ENCODE assay signal across 14 mouse cellular contexts in the genomic region with DNA sequence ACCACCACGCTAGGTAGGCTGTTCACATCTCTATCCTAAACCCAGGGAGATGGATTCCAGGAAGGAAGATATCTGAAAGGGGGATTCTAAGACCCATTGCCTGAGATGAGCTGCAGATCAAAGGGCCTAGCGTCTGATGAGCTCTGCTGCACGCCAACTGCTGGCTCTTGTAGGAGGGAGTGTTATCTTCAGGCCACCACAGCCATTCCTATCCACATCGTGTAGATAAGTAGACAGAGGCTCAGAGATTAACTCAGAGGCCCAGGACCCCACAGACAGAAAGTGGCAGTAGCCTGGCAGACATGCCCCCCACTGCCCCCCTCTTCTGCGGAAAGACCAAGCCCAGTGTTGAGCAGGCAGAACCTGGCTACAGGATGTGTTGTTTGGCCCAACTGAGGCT.
"Had no signal": no experiment of that assay in that cellular context is flagged by ENCODE, and none has a peak within 500 bp of the region (broad histone marks: within the 10 kb centered on the region; RNA-seq: fewer than 3 reads in every experiment).

No protein-coding gene starts in this region.

- H3K4me3 ChIP-seq: kidney, embryonic 15.5 days; limb, embryonic 13.5 days; megakaryocyte, embryonic 14.5 days; myocyte; neural tube, embryonic 15.5 days had no signal

- H3K9me3 ChIP-seq: kidney, embryonic 15.5 days; limb, embryonic 13.5 days; neural tube, embryonic 15.5 days had no signal

- H3K9ac ChIP-seq: kidney, embryonic 15.5 days; limb, embryonic 13.5 days; neural tube, embryonic 15.5 days had no signal

- H3K4me1 ChIP-seq: megakaryocyte, embryonic 14.5 days had no signal

- H3K4me2 ChIP-seq: kidney, embryonic 15.5 days; limb, embryonic 13.5 days; neural tube, embryonic 15.5 days had no signal

- H3K36me3 ChIP-seq: kidney, embryonic 15.5 days; limb, embryonic 13.5 days; neural tube, embryonic 15.5 days had no signal

- DNase-seq: kidney, adult 18-20 months; kidney, postnatal 14 days; left cerebral cortex, postnatal 4 days; lung, postnatal 4 days; midbrain, embryonic 14.5 days; right cerebral cortex, adult 18-20 months; right cerebral cortex, postnatal 25 days; thymus, postnatal 4 days had no signal

- H3K27ac ChIP-seq: kidney, embryonic 15.5 days; limb, embryonic 13.5 days; neural tube, embryonic 15.5 days; stomach, postnatal 0 days had no signal
